Mouse (Mus musculus) thymus, adult 2 months (tissue): ENCODE measurements around the gene Rps27l.

Experiments
- CTCF ChIP-seq: fragments of 200-500 bp; IDR thresholded peaks from 2 replicates; pipeline ENCODE4 v1.5.1; 2012; ENCODE audit warnings: mild to moderate bottlenecking, control low read depth, low read length, moderate library complexity, borderline replicate concordance; ENCODE audit not compliant: control insufficient read depth, poor library complexity, insufficient read depth; ENCODE audit errors: extremely low read depth
- POLR2A ChIP-seq: fragments of 200-500 bp; IDR thresholded peaks from 2 replicates; pipeline ENCODE4 v1.6.1; 2012; ENCODE audit warnings: mild to moderate bottlenecking, low read length, control low read depth, moderate library complexity; ENCODE audit not compliant: control insufficient read depth, poor library complexity, insufficient read depth; ENCODE audit errors: extremely low read depth

DNA sequence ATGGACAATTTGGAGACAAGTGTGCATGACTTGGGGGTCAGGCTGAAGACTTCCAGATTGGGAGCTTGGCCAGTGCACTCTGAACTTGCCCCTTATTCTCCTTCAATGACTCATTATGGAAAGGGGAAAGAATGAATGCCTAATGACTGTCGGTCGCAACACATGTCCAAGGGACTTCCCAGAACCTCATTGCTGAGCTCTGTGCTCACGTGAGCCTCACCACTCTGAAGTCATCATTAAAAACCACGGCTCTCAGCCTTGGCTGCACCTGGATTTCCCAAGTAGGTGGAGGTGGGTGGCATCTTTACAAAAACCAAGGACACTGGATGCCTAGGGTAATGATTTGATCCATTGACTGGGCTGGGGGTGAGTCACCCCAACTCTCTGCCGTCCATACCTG lies 44.2 kb downstream of the Rps27l start:
- TF ChIP-seq CTCF (no peak), POLR2A (no peak)
